Mouse (Mus musculus): Measurements from ENCODE around the gene Tmem79. TPM values are rescaled to one million over a fixed set of nuclear protein-coding genes. Genes with fewer than 3 reads are reported as not detected.
"Not testable (repeated sequence)": the region's sequence is repeated elsewhere in the genome, so short reads cannot be mapped to it uniquely, and the experiment has no call there.

Tmem79 gene
- polyA plus RNA-seq, 1 experiment from 2014 or later = 2.7 TPM

DNA sequence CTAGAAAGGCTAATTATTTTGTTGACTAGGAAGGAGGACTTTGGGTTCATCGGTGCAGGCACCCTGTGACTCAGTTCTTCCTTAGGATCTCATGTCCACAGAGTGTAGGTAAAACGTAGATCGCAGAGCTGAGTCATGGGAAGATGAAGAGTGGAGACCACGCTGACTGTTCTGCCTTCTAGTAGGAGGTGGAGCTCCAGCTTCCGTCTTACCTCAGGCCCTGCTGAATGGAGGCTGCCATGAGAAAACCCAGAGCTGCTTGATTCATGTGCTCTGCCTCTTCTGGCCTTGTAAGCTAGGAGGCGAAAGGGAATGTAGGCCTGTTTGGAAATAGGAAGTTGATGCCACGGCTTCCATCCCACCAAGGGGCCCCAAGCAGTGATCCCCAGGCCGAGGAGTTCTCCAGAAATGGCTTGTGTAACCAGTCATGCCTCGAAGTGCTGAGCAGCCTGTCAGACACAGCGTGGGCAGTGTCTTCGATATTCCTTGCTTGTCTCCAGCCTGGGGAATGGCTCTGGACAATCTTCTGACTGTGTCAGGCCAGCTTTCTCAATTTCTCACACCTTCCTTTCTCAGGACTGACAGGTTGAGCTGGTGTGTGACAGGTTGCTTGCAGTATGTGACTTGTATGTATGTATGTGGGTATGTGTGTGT, 1.5 kb upstream of the Tmem79 start:
- no peak for DNase-seq (ENCODE audit: extremely low spot score, low spot score)
- Histone ChIP-seq H3K36me3 (replicated peaks) (peaks cover 48% of the 10 kb centered on the region), H3K4me1 (peaks cover 41% of the 10 kb centered on the region), H3K27me3 (ENCODE audit: poor library complexity, severe bottlenecking) (no peaks in the 10 kb centered on the region), H3K27ac (no peak overlapping the region), H3K9me3 (no peaks in the 10 kb centered on the region), H3K4me3 (peak overlapping the region; percentile 94)
- 92% methylated on average over 11 of the region's 11 CpGs for WGBS

GRCm38 (mm10) chr3:88335436-88336053, 403 bp downstream of the Tmem79 start:
- 3% methylated on average over 27 of the region's 27 CpGs for WGBS
- H3K27me3 ChIP-seq (ENCODE audit: poor library complexity, severe bottlenecking) = no peaks in the 10 kb centered on the region
- peak overlapping the region; percentile 99 for H3K27ac ChIP-seq
- peaks cover 36% of the 10 kb centered on the region for H3K36me3 ChIP-seq (replicated peaks)
- H3K4me3 ChIP-seq = peak overlapping the region; percentile 94
- H3K4me1 ChIP-seq = peaks cover 41% of the 10 kb centered on the region
- no peak for DNase-seq (ENCODE audit: extremely low spot score, low spot score)
- no peaks in the 10 kb centered on the region for H3K9me3 ChIP-seq

- peaks cover 41% of the 10 kb centered on the region for H3K4me1 ChIP-seq
- peaks cover 37% of the 10 kb centered on the region for H3K36me3 ChIP-seq (replicated peaks)
- peak overlapping the region; percentile 94 for H3K4me3 ChIP-seq
- peak overlapping the region; percentile 99 for H3K27ac ChIP-seq
- no peaks in the 10 kb centered on the region for H3K9me3 ChIP-seq
- no peak for DNase-seq (ENCODE audit: extremely low spot score, low spot score)
- 40% methylated on average over 3 of the region's 3 CpGs for WGBS
- H3K27me3 ChIP-seq (ENCODE audit: poor library complexity, severe bottlenecking) = no peaks in the 10 kb centered on the region
Observed at GRCm38 (mm10) chr3:88334902-88335435, 979 bp downstream of the Tmem79 start.

GRCm38 (mm10) chr3:88334029-88334658, 1.8 kb downstream of the Tmem79 start:
- DNase-seq (ENCODE audit: extremely low spot score, low spot score) = no peak
- 56% methylated on average over 12 of the region's 12 CpGs for WGBS
- H3K9me3 ChIP-seq = no peaks in the 10 kb centered on the region
- H3K4me3 ChIP-seq = peak overlapping the region; percentile 94; the same call in 1 of the 2 replicates
- no peaks in the 10 kb centered on the region for H3K27me3 ChIP-seq (ENCODE audit: poor library complexity, severe bottlenecking)
- peaks cover 43% of the 10 kb centered on the region for H3K36me3 ChIP-seq (replicated peaks)
- peaks cover 39% of the 10 kb centered on the region for H3K4me1 ChIP-seq
- H3K27ac ChIP-seq = peak overlapping the region; percentile 99

DNA sequence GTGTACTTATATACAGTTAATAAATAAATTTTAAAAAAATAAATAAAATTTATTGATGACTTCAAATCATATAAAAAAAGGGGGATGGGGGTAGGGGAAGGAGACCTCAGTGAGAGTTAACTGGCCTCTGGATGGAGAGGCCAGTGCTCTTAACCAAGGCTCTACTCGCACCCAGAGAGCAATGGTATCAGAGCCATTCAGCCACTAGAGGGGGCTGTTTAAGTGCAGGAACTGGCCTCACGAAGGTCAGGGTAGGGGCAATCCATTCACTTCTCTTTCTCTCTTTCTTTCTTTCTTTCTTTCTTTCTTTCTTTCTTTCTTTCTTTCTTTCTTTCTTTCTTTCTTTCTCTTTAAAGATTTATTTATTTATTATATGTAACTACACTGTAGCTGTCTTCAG, 4.7 kb downstream of the Tmem79 start:
- H3K27me3 ChIP-seq (ENCODE audit: poor library complexity, severe bottlenecking) = no peaks in the 10 kb centered on the region
- H3K36me3 ChIP-seq (replicated peaks) = peaks cover 57% of the 10 kb centered on the region
- DNase-seq (ENCODE audit: extremely low spot score, low spot score) = no peak
- no peak overlapping the region for H3K27ac ChIP-seq
- peaks cover 20% of the 10 kb centered on the region for H3K4me1 ChIP-seq
- WGBS = 25% methylated on average over 2 of the region's 2 CpGs
- H3K9me3 ChIP-seq = no peaks in the 10 kb centered on the region
- no peak overlapping the region for H3K4me3 ChIP-seq

DNA sequence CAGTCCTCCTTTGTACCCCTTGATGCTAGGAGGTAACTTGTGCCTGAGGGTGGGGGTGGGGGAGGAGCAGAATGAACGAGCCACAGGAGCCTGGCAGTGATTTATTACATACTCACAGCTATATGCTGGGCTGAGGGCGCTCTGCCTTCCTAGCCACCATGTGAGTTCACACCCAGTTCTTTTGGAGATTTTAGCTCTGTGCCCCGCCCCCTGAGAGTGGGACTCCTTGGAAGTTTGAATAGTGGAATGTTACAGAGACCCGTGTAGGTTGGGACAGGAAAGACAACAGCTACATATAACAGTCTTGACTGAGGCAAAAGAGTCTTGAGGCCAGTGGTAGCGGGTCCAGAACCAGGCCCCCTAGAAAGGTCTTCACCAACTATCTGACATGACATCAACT, 7.0 kb downstream of the Tmem79 start:
- no peak for DNase-seq (ENCODE audit: extremely low spot score, low spot score)
- 85% methylated on average over 5 of the region's 5 CpGs for WGBS
- Histone ChIP-seq H3K4me3 (no peak overlapping the region), H3K36me3 (replicated peaks) (peaks cover 61% of the 10 kb centered on the region), H3K27me3 (ENCODE audit: poor library complexity, severe bottlenecking) (no peaks in the 10 kb centered on the region), H3K9me3 (no peaks in the 10 kb centered on the region), H3K27ac (no peak overlapping the region), H3K4me1 (peaks cover 23% of the 10 kb centered on the region)

GRCm38 (mm10) chr3:88324951-88325405, 11.0 kb downstream of the Tmem79 start, which contains the start of gene Glmp:
Gene Glmp (plus strand): TSS chr3:88325023.
- H3K27me3 ChIP-seq (ENCODE audit: poor library complexity, severe bottlenecking) = no peaks in the 10 kb centered on the region
- H3K4me1 ChIP-seq = peaks cover 20% of the 10 kb centered on the region
- peaks cover 81% of the 10 kb centered on the region for H3K36me3 ChIP-seq (replicated peaks)
- DNase-seq (ENCODE audit: extremely low spot score, low spot score) = peak; percentile 60
- H3K4me3 ChIP-seq = peak within 1 kb of the TSS; percentile 71
- peak within 1 kb of the TSS; percentile 82 for H3K27ac ChIP-seq
- no peaks in the 10 kb centered on the region for H3K9me3 ChIP-seq
- WGBS = 1% methylated on average over 10 of the region's 10 CpGs

GRCm38 (mm10) chr3:88299172-88299571, 36.8 kb downstream of the Tmem79 start:
- Histone ChIP-seq H3K4me1 (peaks cover 28% of the 10 kb centered on the region), H3K27me3 (ENCODE audit: poor library complexity, severe bottlenecking) (no peaks in the 10 kb centered on the region), H3K27ac (no peak overlapping the region), H3K4me3 (peak overlapping the region; percentile 84; the same call in 1 of the 2 replicates), H3K36me3 (replicated peaks) (peaks cover 60% of the 10 kb centered on the region), H3K9me3 (no peaks in the 10 kb centered on the region)
- WGBS = 89% methylated on average over 1 of the region's 1 CpGs
- DNase-seq (ENCODE audit: extremely low spot score, low spot score) = no peak

- H3K4me3 ChIP-seq = peak overlapping the region; percentile 84
- H3K27me3 ChIP-seq (ENCODE audit: poor library complexity, severe bottlenecking) = no peaks in the 10 kb centered on the region
- WGBS = under 1% methylated on average over 30 of the region's 30 CpGs
- no peak for DNase-seq (ENCODE audit: extremely low spot score, low spot score)
- H3K27ac ChIP-seq = peak overlapping the region; percentile 96
- H3K4me1 ChIP-seq = peaks cover 28% of the 10 kb centered on the region
- H3K36me3 ChIP-seq (replicated peaks) = peaks cover 42% of the 10 kb centered on the region
- no peaks in the 10 kb centered on the region for H3K9me3 ChIP-seq
Observed at GRCm38 (mm10) chr3:88297321-88297851, 38.6 kb downstream of the Tmem79 start.

GRCm38 (mm10) chr3:88296561-88297318, 39.2 kb downstream of the Tmem79 start, which contains the start of the genes Tsacc and Cct3:
Gene Tsacc (minus strand): TSS chr3:88296999.
Gene Cct3 (plus strand): TSS chr3:88297116.
- Histone ChIP-seq H3K4me1 (peaks cover 28% of the 10 kb centered on the region), H3K27me3 (ENCODE audit: poor library complexity, severe bottlenecking) (no peaks in the 10 kb centered on the region), H3K36me3 (replicated peaks) (peaks cover 36% of the 10 kb centered on the region), H3K9me3 (no peaks in the 10 kb centered on the region), H3K27ac (peak within 1 kb of the TSS; percentile 96), H3K4me3 (peak within 1 kb of the TSS; percentile 84)
- DNase-seq (ENCODE audit: extremely low spot score, low spot score) = peak; percentile 95
- WGBS = under 1% methylated on average over 44 of the region's 44 CpGs

DNA sequence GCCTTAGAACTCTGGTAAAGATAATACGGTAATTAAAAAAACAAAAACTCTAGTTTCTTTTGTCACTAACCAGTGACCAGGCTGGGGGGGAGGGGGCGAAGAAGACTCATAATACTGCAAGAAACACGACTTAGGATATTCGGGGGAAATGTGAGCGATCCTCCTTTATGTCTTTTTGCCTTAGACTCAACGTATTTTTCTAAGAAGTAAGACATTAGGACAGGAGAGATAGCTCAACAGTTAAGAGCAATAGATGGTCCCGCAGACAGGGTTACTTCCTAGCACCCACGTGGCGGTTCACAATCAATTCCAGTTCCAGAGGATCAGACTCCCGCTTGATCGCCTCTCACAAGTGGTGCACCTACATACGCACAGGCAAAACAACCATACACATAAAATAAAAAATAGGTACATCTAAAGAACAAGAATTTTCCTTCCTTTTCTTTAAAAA, 39.8 kb downstream of the Tmem79 start:
- DNase-seq (ENCODE audit: extremely low spot score, low spot score) = no peak
- peak overlapping the region; percentile 96 for H3K27ac ChIP-seq
- H3K9me3 ChIP-seq = no peaks in the 10 kb centered on the region
- H3K4me3 ChIP-seq = peak overlapping the region; percentile 84
- peaks cover 28% of the 10 kb centered on the region for H3K4me1 ChIP-seq
- H3K27me3 ChIP-seq (ENCODE audit: poor library complexity, severe bottlenecking) = no peaks in the 10 kb centered on the region
- 1% methylated on average over 12 of the region's 12 CpGs for WGBS
- H3K36me3 ChIP-seq (replicated peaks) = peaks cover 30% of the 10 kb centered on the region

DNA sequence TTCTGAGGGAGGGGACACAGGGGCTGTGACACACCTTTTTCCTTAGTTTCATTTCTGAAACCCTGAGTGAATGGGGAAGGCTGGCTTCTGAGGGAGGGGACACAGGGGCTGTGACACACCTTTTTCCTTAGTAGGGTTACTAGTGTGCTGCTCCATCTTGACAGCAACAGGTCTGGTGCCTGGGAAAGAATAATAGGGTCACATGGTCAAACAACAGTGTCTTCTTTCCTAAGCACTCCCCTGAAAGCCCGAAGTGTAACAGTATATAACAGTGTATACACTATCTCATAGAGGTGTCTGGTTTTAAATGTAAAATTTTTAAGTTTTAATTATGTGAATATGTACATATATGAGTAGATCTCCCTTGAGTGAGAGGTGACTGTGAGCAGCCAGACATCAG, 40.7 kb downstream of the Tmem79 start:
- not testable (repeated sequence) for H3K9me3 ChIP-seq; H3K27me3 ChIP-seq (ENCODE audit: poor library complexity, severe bottlenecking); DNase-seq (ENCODE audit: extremely low spot score, low spot score)
- H3K36me3 ChIP-seq (replicated peaks) = peaks cover 21% of the 10 kb centered on the region
- peak overlapping the region; percentile 84 for H3K4me3 ChIP-seq
- H3K27ac ChIP-seq = peak overlapping the region; percentile 96
- 78% methylated on average over 1 of the region's 1 CpGs for WGBS
- H3K4me1 ChIP-seq = peaks cover 28% of the 10 kb centered on the region

All from forebrain, embryonic 10.5 days (tissue).